In the genomic region with DNA sequence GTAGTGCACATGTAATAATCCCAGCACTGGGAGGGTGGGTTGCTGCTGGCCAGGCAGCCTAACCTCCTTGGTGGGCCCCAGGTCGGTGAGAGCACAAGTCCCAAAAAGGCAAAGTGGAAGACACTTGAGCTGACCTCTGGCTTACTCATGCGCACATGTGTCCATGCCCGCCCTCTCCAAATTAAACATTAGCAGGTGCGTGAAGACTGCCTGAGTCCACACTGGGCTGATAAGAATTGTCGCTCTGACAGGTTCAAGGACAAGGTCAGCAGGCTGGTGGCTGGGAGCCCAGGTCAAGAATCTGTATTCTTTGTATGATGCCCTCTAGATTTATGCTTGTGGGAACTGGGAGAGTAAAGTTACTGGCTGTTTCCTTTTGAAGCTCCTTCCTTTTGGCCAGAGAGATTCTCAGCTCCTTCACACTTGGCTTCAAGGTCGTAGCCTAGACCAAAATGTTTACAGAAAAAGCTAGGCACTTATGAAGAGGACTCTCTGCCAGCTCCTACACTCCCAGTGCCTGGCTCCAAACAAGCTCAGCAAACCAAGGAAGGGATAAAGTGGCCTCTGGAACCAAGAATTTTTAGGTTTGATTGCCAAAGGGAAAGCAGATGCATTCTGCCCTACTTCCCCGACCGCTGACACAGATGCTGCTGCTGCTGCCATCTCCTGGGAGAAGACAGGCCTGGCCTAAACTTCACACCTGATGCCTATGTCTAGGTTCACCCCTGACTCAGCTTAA, we compare ENCODE assay signal across 8 mouse cellular contexts. TPM values are rescaled to one million over a fixed set of nuclear protein-coding genes. Genes with fewer than 3 reads are reported as not detected.
DNase-seq lines count a peak whose midpoint lies in the region; ATAC-seq and TF ChIP-seq lines count a peak whose summit lies in the region.

No protein-coding gene starts in this region.

- no peak for TF ChIP-seq POLR2A in CH12.LX (IDR thresholded peaks at IDR 0.05; ENCODE audit: low read depth, low read length)

- WGBS in hindbrain, postnatal 0 days, result 61% methylated on average over 8 of the region's 8 CpGs
- WGBS in hindbrain, embryonic 10.5 days, result 73% methylated on average over 8 of the region's 8 CpGs

- no peak for TF ChIP-seq EP300 in CH12.LX (IDR thresholded peaks at IDR 0.05; ENCODE audit: low read length)

- H3K9ac ChIP-seq in hindbrain, postnatal 0 days (replicated peaks; ENCODE audit: low read length), result no peak overlapping the region
- no peak overlapping the region for H3K9ac ChIP-seq in CH12.LX (ENCODE audit: insufficient read depth, low read depth)

- ATAC-seq in hindbrain, postnatal 0 days, result 0 out of 2 replicates have a peak, but pooled peaks have one; percentile 43

- 0 out of 2 replicates have a peak overlapping the region, but pooled peaks have one; percentile 7 for H3K27ac ChIP-seq in hindbrain, postnatal 0 days
- H3K27ac ChIP-seq in hindbrain, embryonic 10.5 days, result no peak overlapping the region
- no peak overlapping the region for H3K27ac ChIP-seq in CH12.LX (ENCODE audit: insufficient read depth, low read depth)

- peak; percentile 62 for TF ChIP-seq RAD21 in CH12.LX (IDR thresholded peaks at IDR 0.05; ENCODE audit: low read depth, low read length)

- H3K36me3 ChIP-seq in hindbrain, postnatal 0 days (ENCODE audit: insufficient read depth, low read length), result no peaks in the 10 kb centered on the region
- H3K36me3 ChIP-seq in hindbrain, embryonic 10.5 days, result no peaks in the 10 kb centered on the region
- no peaks in the 10 kb centered on the region for H3K36me3 ChIP-seq in CH12.LX (replicated peaks in 1 of 2; ENCODE audit: control insufficient read depth in 1 of 2, insufficient read depth in 1 of 2, low read length in 1 of 2)

- H3K4me3 ChIP-seq in hindbrain, postnatal 0 days (ENCODE audit: low read length), result no peak overlapping the region
- no peak overlapping the region for H3K4me3 ChIP-seq in hindbrain, embryonic 10.5 days
- no peak overlapping the region for H3K4me3 ChIP-seq in CH12.LX (replicated peaks in 1 of 3; ENCODE audit: low read depth in 2 of 3, low read length in 2 of 3, poor library complexity in 1 of 3)

- no peak overlapping the region for H3K4me2 ChIP-seq in hindbrain, postnatal 0 days (ENCODE audit: low read depth, low read length)
- no peak overlapping the region for H3K4me2 ChIP-seq in CH12.LX (ENCODE audit: insufficient read depth, low read depth, poor library complexity, severe bottlenecking)

- in situ Hi-C loops in CH12.LX (cut with MboI; ENCODE audit: low pct_ligation_motif_present, low pct_unique_long_range_greater_than_20kb, low sequenced_read_pairs), result loop anchor here (25.0 kb wide), 1 partner anchor 178 kb away; no protein-coding TSS in a partner anchor

- H3K79me2 ChIP-seq in CH12.LX (replicated peaks; ENCODE audit: control insufficient read depth, extremely low read depth, insufficient read depth, poor library complexity, severe bottlenecking), result no peaks in the 10 kb centered on the region

- TF ChIP-seq CTCF in hindbrain, postnatal 0 days (IDR thresholded peaks at IDR 0.05; ENCODE audit: low read depth), result peak; percentile 63
- peak in 1 of 2 experiments; percentile 68; a peak in 2 of 4 replicates for TF ChIP-seq CTCF in CH12.LX (conservative IDR thresholded peaks at IDR 0.05 in 1 of 2, IDR thresholded peaks at IDR 0.05 in 1 of 2; ENCODE audit: low read depth in 2 of 2, low read length in 2 of 2)

- H3K4me1 ChIP-seq in hindbrain, postnatal 0 days (ENCODE audit: insufficient read depth, low read length), result no peaks in the 10 kb centered on the region
- H3K4me1 ChIP-seq in hindbrain, embryonic 10.5 days (replicated peaks), result 0 out of 2 replicates have a peak, but pooled peaks cover 5% of the 10 kb centered on the region
- peaks cover 0 to 9% of the 10 kb centered on the region in 2 experiments; a peak in 2 of 4 replicates for H3K4me1 ChIP-seq in CH12.LX (ENCODE audit: control insufficient read depth in 1 of 2, insufficient read depth in 2 of 2)

- dilution Hi-C loops in CH12.LX (cut with MboI; ENCODE audit: extremely low pct_ligation_motif_present, extremely low pct_unique_long_range_greater_than_20kb, low sequenced_read_pairs), result no loop called here

- 0 out of 2 replicates have a peak, but pooled peaks cover 2% of the 10 kb centered on the region for H3K9me3 ChIP-seq in hindbrain, postnatal 0 days (ENCODE audit: low read length)
- H3K9me3 ChIP-seq in hindbrain, embryonic 10.5 days, result no peaks in the 10 kb centered on the region
- no peaks in the 10 kb centered on the region for H3K9me3 ChIP-seq in CH12.LX (replicated peaks; ENCODE audit: low read length)

- no peaks in the 10 kb centered on the region for H3K27me3 ChIP-seq in hindbrain, postnatal 0 days (ENCODE audit: insufficient read depth, low read length)
- H3K27me3 ChIP-seq in hindbrain, embryonic 10.5 days (ENCODE audit: insufficient read depth, poor library complexity, severe bottlenecking), result no peaks in the 10 kb centered on the region
- no peaks in the 10 kb centered on the region for H3K27me3 ChIP-seq in CH12.LX (replicated peaks)

- peak; percentile 63 for DNase-seq in hindbrain, postnatal 0 days (ENCODE audit: low spot score)
- no peak for DNase-seq in hindbrain, embryonic 10.5 days (ENCODE audit: low spot score)
- no peak for DNase-seq in CH12.LX (ENCODE audit: extremely low read depth)
- DNase-seq in heart, adult 18-20 months, result peak; percentile 67 to 73
- peak; percentile 64 to 67 for DNase-seq in kidney, postnatal 36 days
- DNase-seq in left cerebral cortex, adult 9 months (ENCODE audit: low spot score in 2 of 2), result no peak
- no peak for DNase-seq in cerebellum, postnatal 4 days (ENCODE audit: low spot score in 2 of 2)
- no peak for DNase-seq in B cell, adult 2 months

TF ChIP-seq in CH12.LX, 34 proteins besides CTCF, POLR2A, EP300 and RAD21:
- TF ChIP-seq NRF1 (IDR thresholded peaks at IDR 0.05; ENCODE audit: low read depth, low read length), result no peak
- peak; percentile 14; the same call in 1 of the 2 replicates for TF ChIP-seq MAFK (IDR thresholded peaks at IDR 0.05; ENCODE audit: insufficient replicate concordance, low read length)
- TF ChIP-seq SMC3 (IDR thresholded peaks at IDR 0.05; ENCODE audit: low read depth, low read length), result peak; percentile 71
- no peak for TF ChIP-seq GABPA (IDR thresholded peaks at IDR 0.05; ENCODE audit: insufficient replicate concordance, low read depth, low read length)
- 0 out of 2 replicates have a peak, but pooled peaks have one; percentile 23 for TF ChIP-seq NELFE (IDR thresholded peaks at IDR 0.05; ENCODE audit: low read depth, low read length)

RNA-seq across cellular contexts. Expression of a gene that starts 8.1 kb away (rescaled TPM):
- 48.7 and 53.4 TPM in 2 replicates for total RNA-seq in hindbrain, postnatal 0 days (2014; rRNA removed)
- polyA plus RNA-seq in hindbrain, postnatal 0 days (2015; fragmentation: Nextera tagmentation; extraction: Ambion mirVana), result 88.3 and 89.6 TPM in 2 replicates
- 201 and 212 TPM in 2 replicates for polyA plus RNA-seq in hindbrain, embryonic 10.5 days (2016; fragmentation: Nextera tagmentation; extraction: Ambion mirVana)
- total RNA-seq in CH12.LX (2012; rRNA removed) (79.6 and 86.2 TPM in 2 replicates), CH12.LX (2014; rRNA removed) (127 and 142 TPM in 2 replicates)
- 105 and 115 TPM in 2 replicates for polyA plus RNA-seq in CH12.LX (2012; ENCODE audit: insufficient read length, low read depth)
- 100 to 1,000 TPM; 174 to 178 TPM for total RNA-seq in heart, adult 18-20 months (2021)

Comparison
In these comparisons a context has a peak if more than half of its experiments do, and no peak if none do; other contexts are left out.
1. DNase-seq: peak in hindbrain, postnatal 0 days (single experiment), heart, adult 18-20 months (2 of 2) and kidney, postnatal 36 days (2 of 2); none in hindbrain, embryonic 10.5 days (single experiment), CH12.LX (single experiment), left cerebral cortex, adult 9 months (0 of 2), cerebellum, postnatal 4 days (0 of 2) and B cell, adult 2 months (0 of 2).